Mouse (Mus musculus) lung, embryonic 15.5 days (tissue): ENCODE data around the gene Zfp949. TPM values are rescaled to one million over a fixed set of nuclear protein-coding genes. Genes with fewer than 3 reads are reported as not detected.
"Not testable (repeated sequence)": the region's sequence is repeated elsewhere in the genome, so short reads cannot be mapped to it uniquely, and the experiment has no call there.

Experiments used
- ATAC-seq: fragments of 200-750 bp; cut with Nextera tagmentation; 2 replicates; pipeline ENCODE4 v1.8.0; 2017; ENCODE audit warnings: moderate number of reproducible peaks, borderline replicate concordance; ENCODE audit not compliant: low FRiP score, low TSS enrichment; ENCODE audit errors: extremely low read depth
- H3K27ac ChIP-seq: fragments of 300-500 bp; sonication (generic); 2 replicates; pipeline ENCODE4 v1.5.1; 2015; ENCODE audit warnings: moderate library complexity, mild to moderate bottlenecking, inconsistent platforms
- H3K27me3 ChIP-seq: fragments of 300-500 bp; sonication (generic); 2 replicates; pipeline ENCODE4 v1.6.1; 2015; ENCODE audit warnings: inconsistent platforms
- H3K36me3 ChIP-seq: fragments of 300-500 bp; sonication (generic); 2 replicates; pipeline ENCODE4 v1.6.1; 2015; ENCODE audit warnings: inconsistent platforms
- H3K4me1 ChIP-seq: fragments of 300-500 bp; sonication (generic); 2 replicates; pipeline ENCODE4 v1.6.1; 2015; ENCODE audit warnings: inconsistent platforms
- H3K4me2 ChIP-seq: fragments of 300-500 bp; sonication (generic); 2 replicates; pipeline ENCODE4 v1.6.1; 2015; ENCODE audit warnings: inconsistent platforms, mild to moderate bottlenecking, moderate library complexity
- H3K4me3 ChIP-seq: fragments of 300-500 bp; sonication (generic); 2 replicates; pipeline ENCODE4 v1.5.1; 2015; ENCODE audit warnings: mild to moderate bottlenecking, inconsistent platforms
- H3K9ac ChIP-seq: fragments of 300-500 bp; sonication (generic); 2 replicates; pipeline ENCODE4 v1.6.1; 2015; ENCODE audit warnings: inconsistent platforms
- H3K9me3 ChIP-seq: fragments of 300-500 bp; sonication (generic); 2 replicates; pipeline ENCODE4 v1.6.1; 2016; ENCODE audit warnings: inconsistent platforms
- WGBS: fragments of 180-500 bp; shearing (Covaris S2); methylation state at CpG from one replicate; pipeline ENCODE4 v1.1.7; 2015; 5-methylcytosine and 5-hydroxymethylcytosine counted together
- polyA plus RNA-seq: library from polyadenylated mRNA; unstranded; fragments of >200 nt; fragmentation: Nextera tagmentation; extraction: Ambion mirVana; gene quantifications from 2 replicates; pipeline ENCODE4 v1.2.1, GENCODE M21; 2015

Gene Zfp949
- polyA plus RNA-seq, 1 experiment from 2014 or later: 11.1 TPM

- Histone ChIP-seq H3K9me3 (no peaks in the 10 kb centered on the region), H3K36me3 (no peaks in the 10 kb centered on the region), H3K4me1 (peaks cover 14% of the 10 kb centered on the region), H3K4me2 (no peak overlapping the region), H3K27me3 (no peaks in the 10 kb centered on the region), H3K27ac (no peak overlapping the region), H3K4me3 (no peak overlapping the region), H3K9ac (no peak overlapping the region)
- WGBS: 56% methylated on average over 8 of the region's 8 CpGs
- no peak for ATAC-seq
Observed at GRCm38 (mm10) chr9:88546657-88547056, 1.2 kb upstream of the Zfp949 start.

GRCm38 (mm10) chr9:88547270-88547669 lies 550 bp upstream of the Zfp949 start:
- Histone ChIP-seq H3K27me3 (no peaks in the 10 kb centered on the region), H3K4me1 (peaks cover 14% of the 10 kb centered on the region), H3K36me3 (peaks cover 3% of the 10 kb centered on the region; the same call in 1 of the 2 replicates), H3K27ac (peak overlapping the region; percentile 32), H3K9ac (peak overlapping the region; percentile 18; the same call in 1 of the 2 replicates), H3K9me3 (no peaks in the 10 kb centered on the region), H3K4me2 (peak overlapping the region; percentile 62), H3K4me3 (peak overlapping the region; percentile 92)
- peak; percentile 78; the same call in 1 of the 2 replicates for ATAC-seq
- WGBS: 18% methylated on average over 7 of the region's 7 CpGs

GRCm38 (mm10) chr9:88548614-88548945 lies 760 bp downstream of the Zfp949 start:
- 1% methylated on average over 8 of the region's 8 CpGs for WGBS
- peak overlapping the region; percentile 92 for H3K4me3 ChIP-seq
- ATAC-seq: no peak
- peaks cover 3% of the 10 kb centered on the region; the same call in 1 of the 2 replicates for H3K36me3 ChIP-seq
- peaks cover 14% of the 10 kb centered on the region for H3K4me1 ChIP-seq
- no peaks in the 10 kb centered on the region for H3K27me3 ChIP-seq
- H3K9me3 ChIP-seq: no peaks in the 10 kb centered on the region
- H3K27ac ChIP-seq: peak overlapping the region; percentile 78; the same call in 1 of the 2 replicates
- peak overlapping the region; percentile 62 for H3K4me2 ChIP-seq
- H3K9ac ChIP-seq: peak overlapping the region; percentile 73

- no peak for ATAC-seq
- Histone ChIP-seq H3K9ac (no peak overlapping the region), H3K4me3 (no peak overlapping the region), H3K27ac (no peak overlapping the region), H3K4me1 (peaks cover 14% of the 10 kb centered on the region), H3K27me3 (no peaks in the 10 kb centered on the region), H3K9me3 (no peaks in the 10 kb centered on the region), H3K36me3 (peaks cover 13% of the 10 kb centered on the region; the same call in 1 of the 2 replicates), H3K4me2 (no peak overlapping the region)
- 97% methylated on average over 14 of the region's 14 CpGs for WGBS
Observed at GRCm38 (mm10) chr9:88553071-88553470, 5.3 kb downstream of the Zfp949 start.

GRCm38 (mm10) chr9:88558146-88558545 lies 10.3 kb downstream of the Zfp949 start:
- Histone ChIP-seq H3K36me3 (peaks cover 28% of the 10 kb centered on the region), H3K27ac (no peak overlapping the region)

GRCm38 (mm10) chr9:88561476-88561875 lies 13.7 kb downstream of the Zfp949 start:
- H3K4me2 ChIP-seq, H3K4me3 ChIP-seq, H3K27me3 ChIP-seq, ATAC-seq, H3K9me3 ChIP-seq, H3K4me1 ChIP-seq, H3K9ac ChIP-seq, H3K27ac ChIP-seq: not testable (repeated sequence)
- WGBS: 83% methylated on average over 2 of the region's 2 CpGs
- peaks cover 25% of the 10 kb centered on the region for H3K36me3 ChIP-seq

More at GRCm38 (mm10) chr9:88558146-88558545, 10.3 kb downstream of the Zfp949 start:
- Histone ChIP-seq H3K4me1 (no peaks in the 10 kb centered on the region), H3K27me3 (no peaks in the 10 kb centered on the region), H3K4me2 (no peak overlapping the region), H3K4me3 (no peak overlapping the region), H3K9me3 (no peaks in the 10 kb centered on the region), H3K9ac (no peak overlapping the region)
- no peak for ATAC-seq
- 84% methylated on average over 4 of the region's 4 CpGs for WGBS

GRCm38 (mm10) chr9:88570471-88570870 lies 22.7 kb downstream of the Zfp949 start:
- H3K27ac ChIP-seq, ATAC-seq, H3K4me1 ChIP-seq, H3K27me3 ChIP-seq, H3K4me2 ChIP-seq, H3K9ac ChIP-seq, H3K4me3 ChIP-seq: not testable (repeated sequence)
- Histone ChIP-seq H3K36me3 (peaks cover 41% of the 10 kb centered on the region), H3K9me3 (peaks cover 23% of the 10 kb centered on the region; the same call in 1 of the 2 replicates)
- WGBS: 95% methylated on average over 3 of the region's 3 CpGs

GRCm38 (mm10) chr9:88580591-88580990 lies 32.8 kb downstream of the Zfp949 start, which contains the start of gene Trim43a:
TSS of gene Trim43a (plus strand) at chr9:88580891.
- H3K27me3 ChIP-seq, H3K4me1 ChIP-seq, H3K9me3 ChIP-seq, ATAC-seq, H3K27ac ChIP-seq, H3K4me3 ChIP-seq, H3K36me3 ChIP-seq, H3K9ac ChIP-seq, H3K4me2 ChIP-seq: not testable (repeated sequence)
- WGBS: 66% methylated on average over 2 of the region's 2 CpGs

GRCm38 (mm10) chr9:88593708-88594107 lies 45.9 kb downstream of the Zfp949 start:
- not testable (repeated sequence) for H3K36me3 ChIP-seq, H3K9ac ChIP-seq, H3K9me3 ChIP-seq, H3K27me3 ChIP-seq, H3K4me3 ChIP-seq, H3K4me1 ChIP-seq, H3K4me2 ChIP-seq, H3K27ac ChIP-seq, ATAC-seq
- WGBS: 67% methylated on average over 6 of the region's 6 CpGs

GRCm38 (mm10) chr9:88599206-88600162 lies 51.7 kb downstream of the Zfp949 start:
- Histone ChIP-seq H3K4me2 (peak overlapping the region; percentile 59), H3K9ac (peak overlapping the region; percentile 42), H3K4me3 (peak overlapping the region; percentile 39)
- not testable (repeated sequence) for H3K27ac ChIP-seq, H3K27me3 ChIP-seq, H3K4me1 ChIP-seq, H3K9me3 ChIP-seq, H3K36me3 ChIP-seq
- WGBS: under 1% methylated on average over 49 of the region's 50 CpGs
- ATAC-seq: peak; percentile 98
